Mouse (Mus musculus) MEL (cell line): Measurements from ENCODE around the gene Cavin3. TPM values are rescaled to one million over a fixed set of nuclear protein-coding genes. Genes with fewer than 3 reads are reported as not detected.

Experiments used
- DNase-seq: peaks from one replicate; pipeline ENCODE4 v3.0.0; 2011; ENCODE audit warnings: low read depth, low spot score
- H3K27ac ChIP-seq: 2 replicates; pipeline ENCODE4 v1.5.1; 2012; ENCODE audit warnings: low read depth, mild to moderate bottlenecking, control low read depth, low read length, moderate library complexity; ENCODE audit not compliant: control insufficient read depth
- H3K27me3 ChIP-seq, 2 experiments: fragments of 150-350 bp in 1 of 2; sonication (generic) in 1 of 2; 2 replicates each; pipeline ENCODE4 v1.6.1; 2012; ENCODE audit warnings: low read length in 2 of 2, mild to moderate bottlenecking in 2 of 2, improper control_type of control experiment in 1 of 2, moderate library complexity in 1 of 2; ENCODE audit not compliant: insufficient read depth in 2 of 2, control insufficient read depth in 1 of 2
- H3K36me3 ChIP-seq, 2 experiments: 2 replicates each; pipeline ENCODE4 v1.6.1; 2012 to 2014; ENCODE audit warnings: low read length in 2 of 2, improper control_type of control experiment in 1 of 2, inconsistent platforms in 1 of 2, mild to moderate bottlenecking in 1 of 2; ENCODE audit not compliant: insufficient read depth in 2 of 2, control insufficient read depth in 1 of 2
- H3K4me1 ChIP-seq, 2 experiments: fragments of 150-350 bp in 1 of 2; sonication (generic) in 1 of 2; 2 replicates each; pipeline ENCODE4 v1.6.1; 2012; ENCODE audit warnings: low read length in 2 of 2, improper control_type of control experiment in 1 of 2, mild to moderate bottlenecking in 1 of 2; ENCODE audit not compliant: insufficient read depth in 2 of 2, control insufficient read depth in 1 of 2
- H3K4me3 ChIP-seq, 2 experiments: fragments of 150-350 bp in 1 of 2; sonication (generic) in 1 of 2; 2 replicates each; pipeline ENCODE4 v1.5.1; 2012; ENCODE audit warnings: low read depth in 2 of 2, low read length in 2 of 2, mild to moderate bottlenecking in 2 of 2, moderate library complexity in 2 of 2, control low read depth in 1 of 2, improper control_type of control experiment in 1 of 2; ENCODE audit not compliant: control insufficient read depth in 1 of 2, insufficient read depth in 1 of 2
- H3K79me2 ChIP-seq: 2 replicates; pipeline ENCODE4 v1.6.1; 2012; ENCODE audit warnings: mild to moderate bottlenecking, low read length, moderate library complexity; ENCODE audit not compliant: control insufficient read depth, poor library complexity, insufficient read depth
- H3K9ac ChIP-seq: 2 replicates; pipeline ENCODE4 v1.6.1; 2012; ENCODE audit warnings: low read depth, mild to moderate bottlenecking, control low read depth, low read length, moderate library complexity; ENCODE audit not compliant: control insufficient read depth, poor library complexity, severe bottlenecking
- H3K9me3 ChIP-seq: fragments of 150-350 bp; sonication (generic); replicated peaks from 2 replicates; pipeline ENCODE4 v1.6.1; 2012; ENCODE audit warnings: mild to moderate bottlenecking, low read length, improper control_type of control experiment, moderate library complexity; ENCODE audit not compliant: insufficient read depth
- EP300 ChIP-seq, 2 experiments: IDR thresholded peaks; 2 replicates each; pipeline ENCODE4 v1.6.1; 2011; ENCODE audit warnings: improper control_type of control experiment in 2 of 2, low read length in 2 of 2, low read depth in 1 of 2, mild to moderate bottlenecking in 1 of 2
- MAFK ChIP-seq: IDR thresholded peaks from 2 replicates; pipeline ENCODE4 v1.6.1; 2011; ENCODE audit warnings: low read depth, mild to moderate bottlenecking, low read length, improper control_type of control experiment, borderline replicate concordance
- MAX ChIP-seq: IDR thresholded peaks from 2 replicates; pipeline ENCODE4 v1.6.1; 2011; ENCODE audit warnings: low read length, improper control_type of control experiment
- MAZ ChIP-seq: IDR thresholded peaks from 2 replicates; pipeline ENCODE4 v1.6.1; 2012; ENCODE audit warnings: low read depth, mild to moderate bottlenecking, inconsistent platforms, low read length, improper control_type of control experiment
- MEF2A ChIP-seq: IDR thresholded peaks from 2 replicates; pipeline ENCODE4 v1.6.1; 2014; ENCODE audit warnings: low read depth, mild to moderate bottlenecking, inconsistent platforms, low read length, improper control_type of control experiment; ENCODE audit not compliant: poor library complexity, insufficient replicate concordance, severe bottlenecking; ENCODE audit errors: extremely low read depth
- NELFE ChIP-seq: IDR thresholded peaks from 2 replicates; pipeline ENCODE4 v1.6.1; 2011; ENCODE audit warnings: low read depth, low read length, improper control_type of control experiment
- POLR2A ChIP-seq, 2 experiments: IDR thresholded peaks; 2 replicates each; pipeline ENCODE4 v1.6.1; 2011 to 2012; ENCODE audit warnings: low read length in 2 of 2, mild to moderate bottlenecking in 2 of 2, control low read depth in 1 of 2, improper control_type of control experiment in 1 of 2, low read depth in 1 of 2, moderate library complexity in 1 of 2; ENCODE audit not compliant: control insufficient read depth in 1 of 2, insufficient read depth in 1 of 2, poor library complexity in 1 of 2
- POLR2AphosphoS2 ChIP-seq: IDR thresholded peaks from 2 replicates; pipeline ENCODE4 v1.6.1; 2011; ENCODE audit warnings: low read length, improper control_type of control experiment
- POLR2AphosphoS5 ChIP-seq: IDR thresholded peaks from 2 replicates; pipeline ENCODE4 v1.6.1; 2012; ENCODE audit warnings: low read depth, borderline replicate concordance, mild to moderate bottlenecking, inconsistent platforms, low read length, moderate library complexity, mixed read lengths
- TAL1 ChIP-seq: IDR thresholded peaks from 2 replicates; pipeline ENCODE4 v1.6.1; 2012; ENCODE audit warnings: mild to moderate bottlenecking, inconsistent platforms, low read length, moderate library complexity, mixed read lengths
- TCF12 ChIP-seq: IDR thresholded peaks from 2 replicates; pipeline ENCODE4 v1.6.1; 2014; ENCODE audit warnings: low read depth, mild to moderate bottlenecking, inconsistent platforms, low read length, improper control_type of control experiment, moderate library complexity
- UBTF ChIP-seq: IDR thresholded peaks from 2 replicates; pipeline ENCODE4 v1.6.1; 2012; ENCODE audit warnings: low read depth, mild to moderate bottlenecking, inconsistent platforms, low read length, improper control_type of control experiment, moderate library complexity, borderline replicate concordance; ENCODE audit not compliant: insufficient read depth
- ZC3H11A ChIP-seq: IDR thresholded peaks from 2 replicates; pipeline ENCODE4 v1.6.1; 2012; ENCODE audit warnings: low read depth, mild to moderate bottlenecking, inconsistent platforms, low read length, improper control_type of control experiment
- ZKSCAN1 ChIP-seq: IDR thresholded peaks from 2 replicates; pipeline ENCODE4 v1.6.1; 2012; ENCODE audit warnings: low read depth, mild to moderate bottlenecking, inconsistent platforms, low read length, improper control_type of control experiment, moderate library complexity
- polyA plus RNA-seq, 2 experiments: library from polyadenylated mRNA; stranded (reverse) in 1 of 2; unstranded in 1 of 2; fragments of >175 nt in 1 of 2; fragments of >200 nt in 1 of 2; gene quantifications; 2 replicates each; pipeline versions ENCODE4 v1.2.1 to v1.2.4; 2012; ENCODE audit warnings: low replicate concordance in 2 of 2, low read depth in 1 of 2; ENCODE audit not compliant: insufficient read length in 2 of 2, insufficient read depth in 1 of 2, missing spikeins in 1 of 2
- total RNA-seq: library from RNA; depleted of rRNA; stranded (reverse); fragments of 300-350 nt; gene quantifications from 2 replicates; pipeline ENCODE4 v1.2.3, GENCODE M21; 2012

Cavin3 gene
- total and polyA plus RNA-seq, 3 experiments, result not detected

- Histone ChIP-seq H3K4me1 (no peaks in the 10 kb centered on the region), H3K9ac (no peak overlapping the region), H3K27me3 (no peaks in the 10 kb centered on the region; a peak in 2 of 4 replicates), H3K9me3 (no peaks in the 10 kb centered on the region), H3K27ac (no peak overlapping the region)
- TF ChIP-seq ZC3H11A, result no peak
- TF ChIP-seq, all 39 proteins: peak for 0
- Histone ChIP-seq H3K79me2 (no peaks in the 10 kb centered on the region), H3K36me3 (no peaks in the 10 kb centered on the region), H3K4me3 (no peak overlapping the region)
- DNase-seq, result no peak
Observed at GRCm38 (mm10) chr7:105477433-105477700, 4.7 kb downstream of the Cavin3 start.

DNA sequence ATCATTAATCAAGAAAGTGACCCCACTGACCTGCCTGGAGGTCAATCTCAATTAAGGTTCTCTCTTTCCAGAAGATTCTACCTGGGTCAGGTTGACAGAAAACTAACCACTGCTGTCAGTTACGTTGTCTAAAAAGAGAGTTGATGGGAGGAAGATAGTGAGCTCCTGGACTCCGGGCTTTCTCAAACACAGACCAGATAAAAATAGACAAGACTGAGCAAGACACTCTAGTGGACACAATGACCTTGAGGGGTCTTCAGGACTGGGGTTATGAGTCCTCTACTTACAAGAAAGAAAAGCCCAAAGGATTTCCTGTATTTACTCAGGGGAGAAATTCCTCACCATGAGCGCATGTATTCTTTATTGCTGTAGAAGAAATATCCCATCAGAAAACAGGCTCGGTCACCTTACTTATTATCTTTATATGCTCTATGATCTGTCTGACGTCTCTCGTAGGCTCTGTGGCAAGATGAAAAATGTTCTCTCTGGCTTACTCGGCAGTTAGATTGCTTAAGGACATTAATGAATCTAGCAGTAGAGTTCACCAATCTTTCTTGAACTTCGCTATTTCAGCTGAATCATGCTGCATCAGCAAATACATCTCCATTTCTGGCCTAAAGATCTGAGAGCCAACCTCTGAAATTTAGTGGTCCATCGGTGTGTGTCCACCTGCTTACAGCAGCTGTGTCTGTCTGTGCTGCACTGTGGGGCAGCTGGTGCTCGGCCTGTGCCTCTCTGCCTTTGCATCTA lies 5.2 kb downstream of the Cavin3 start:
- no peak overlapping the region for H3K9ac ChIP-seq
- no peaks in the 10 kb centered on the region for H3K36me3 ChIP-seq
- H3K4me1 ChIP-seq, result no peaks in the 10 kb centered on the region
- TF ChIP-seq ZKSCAN1, result no peak
- TF ChIP-seq POLR2AphosphoS2, result no peak
- no peak for TF ChIP-seq MEF2A
- H3K27ac ChIP-seq, result no peak overlapping the region
- H3K27me3 ChIP-seq, result no peaks in the 10 kb centered on the region; a peak in 2 of 4 replicates
- H3K4me3 ChIP-seq, result no peak overlapping the region
- H3K9me3 ChIP-seq, result no peaks in the 10 kb centered on the region
- no peaks in the 10 kb centered on the region for H3K79me2 ChIP-seq
- DNase-seq, result no peak

GRCm38 (mm10) chr7:105475396-105475949 lies 6.6 kb downstream of the Cavin3 start:
- Histone ChIP-seq H3K27me3 (no peaks in the 10 kb centered on the region; a peak in 1 of 4 replicates), H3K27ac (no peak overlapping the region)

More at GRCm38 (mm10) chr7:105475396-105475949, 6.6 kb downstream of the Cavin3 start:
- Histone ChIP-seq H3K79me2 (no peaks in the 10 kb centered on the region), H3K4me3 (no peak overlapping the region), H3K9ac (no peak overlapping the region), H3K9me3 (no peaks in the 10 kb centered on the region), H3K4me1 (no peaks in the 10 kb centered on the region), H3K36me3 (no peaks in the 10 kb centered on the region)
- no peak for TF ChIP-seq NELFE
- TF ChIP-seq MEF2A, result no peak
- TF ChIP-seq EP300 (IDR thresholded peaks at IDR 0.05; ENCODE audit: low read depth in 1 of 2, low read length in 2 of 2), result no peak
- TF ChIP-seq TAL1, result no peak
- no peak for TF ChIP-seq UBTF
- TF ChIP-seq POLR2A (IDR thresholded peaks at IDR 0.05; ENCODE audit: control insufficient read depth in 1 of 2, insufficient read depth in 1 of 2, low read depth in 1 of 2, low read length in 2 of 2, poor library complexity in 1 of 2), result no peak
- TF ChIP-seq POLR2AphosphoS5, result no peak
- TF ChIP-seq TCF12, result no peak
- no peak for TF ChIP-seq MAZ
- no peak for TF ChIP-seq MAX
- no peak for TF ChIP-seq MAFK
- DNase-seq, result peak; percentile 6
